Mouse (Mus musculus) intestine, embryonic 16.5 days (tissue): Measurements from ENCODE around the gene Ankrd13d. TPM values are rescaled to one million over a fixed set of nuclear protein-coding genes. Genes with fewer than 3 reads are reported as not detected.

Experiments
- ATAC-seq: fragments of 200-750 bp; cut with Nextera tagmentation; 2 replicates; pipeline ENCODE4 v1.8.0; 2017; ENCODE audit warnings: moderate TSS enrichment, moderate library complexity
- H3K27ac ChIP-seq: fragments of 300-500 bp; sonication (generic); 2 replicates; pipeline ENCODE4 v1.5.1; 2014; ENCODE audit warnings: mild to moderate bottlenecking, low read length
- H3K27me3 ChIP-seq: fragments of 300-500 bp; sonication (generic); replicated peaks from 2 replicates; pipeline ENCODE4 v1.6.1; 2014; ENCODE audit warnings: low read length, control low read depth, mixed read lengths; ENCODE audit not compliant: control insufficient read depth, insufficient read depth
- H3K36me3 ChIP-seq: fragments of 300-500 bp; sonication (generic); 2 replicates; pipeline ENCODE4 v1.6.1; 2014; ENCODE audit warnings: low read length, control low read depth; ENCODE audit not compliant: control insufficient read depth, insufficient read depth
- H3K4me1 ChIP-seq: fragments of 300-500 bp; sonication (generic); 2 replicates; pipeline ENCODE4 v1.6.1; 2014; ENCODE audit warnings: low read length, control low read depth, mixed read lengths; ENCODE audit not compliant: control insufficient read depth, insufficient read depth
- H3K4me2 ChIP-seq: fragments of 300-500 bp; sonication (generic); 2 replicates; pipeline ENCODE4 v1.6.1; 2014; ENCODE audit warnings: low read depth, low read length, control low read depth
- H3K4me3 ChIP-seq: fragments of 300-500 bp; sonication (generic); 2 replicates; pipeline ENCODE4 v1.5.1; 2014; ENCODE audit warnings: mild to moderate bottlenecking, low read length
- H3K9ac ChIP-seq: fragments of 300-500 bp; sonication (generic); 2 replicates; pipeline ENCODE4 v1.6.1; 2014; ENCODE audit warnings: low read depth, low read length
- H3K9me3 ChIP-seq: fragments of 300-500 bp; sonication (generic); 2 replicates; pipeline ENCODE4 v1.6.1; 2016; ENCODE audit warnings: low read length, control low read depth; ENCODE audit not compliant: control insufficient read depth
- WGBS: fragments of 180-500 bp; shearing (Covaris S2); extraction: QIAGEN DNeasy Blood & Tissue Kit; methylation state at CpG from one replicate; pipeline ENCODE4 v1.1.7; 2014; 5-methylcytosine and 5-hydroxymethylcytosine counted together
- polyA plus RNA-seq: library from polyadenylated mRNA; unstranded; fragments of >200 nt; fragmentation: Nextera tagmentation; extraction: Ambion mirVana; gene quantifications from 2 replicates; pipeline ENCODE4 v1.2.1, GENCODE M21; 2015

The Ankrd13d gene
- polyA plus RNA-seq, 1 experiment from 2014 or later: 4.6 TPM

GRCm38 (mm10) chr19:4270972-4271371, 12.0 kb downstream of the Ankrd13d start:
- no peak overlapping the region for H3K27ac ChIP-seq
- WGBS: 94% methylated on average over 11 of the region's 11 CpGs
- no peak overlapping the region for H3K4me3 ChIP-seq
- no peak overlapping the region for H3K4me2 ChIP-seq
- H3K4me1 ChIP-seq: peaks cover 12% of the 10 kb centered on the region
- H3K9ac ChIP-seq: no peak overlapping the region
- no peak for ATAC-seq
- H3K36me3 ChIP-seq: no peaks in the 10 kb centered on the region
- H3K9me3 ChIP-seq: 0 out of 2 replicates have a peak, but pooled peaks cover 4% of the 10 kb centered on the region
- H3K27me3 ChIP-seq: no peaks in the 10 kb centered on the region

- Histone ChIP-seq H3K36me3 (no peaks in the 10 kb centered on the region), H3K9ac (no peak overlapping the region), H3K4me3 (no peak overlapping the region), H3K27ac (no peak overlapping the region), H3K9me3 (no peaks in the 10 kb centered on the region), H3K4me1 (peaks cover 12% of the 10 kb centered on the region), H3K4me2 (no peak overlapping the region), H3K27me3 (no peaks in the 10 kb centered on the region)
- 70% methylated on average over 6 of the region's 6 CpGs for WGBS
- ATAC-seq: no peak
Observed at GRCm38 (mm10) chr19:4270187-4270586, 12.8 kb downstream of the Ankrd13d start.

- peak within 1 kb of the TSS; percentile 76 for H3K9ac ChIP-seq
- peak within 1 kb of the TSS; percentile 60 for H3K4me3 ChIP-seq
- WGBS: 5% methylated on average over 46 of the region's 46 CpGs
- H3K4me2 ChIP-seq: peak within 1 kb of the TSS; percentile 66
- H3K36me3 ChIP-seq: no peaks in the 10 kb centered on the region
- peaks cover 12% of the 10 kb centered on the region for H3K4me1 ChIP-seq
- no peaks in the 10 kb centered on the region for H3K9me3 ChIP-seq
- ATAC-seq: peak; percentile 99
- no peaks in the 10 kb centered on the region for H3K27me3 ChIP-seq
- peak within 1 kb of the TSS; percentile 39 for H3K27ac ChIP-seq
Observed at GRCm38 (mm10) chr19:4268566-4269361, 14.2 kb downstream of the Ankrd13d start, which contains the start of gene Ssh3. Gene Ssh3, minus strand, starts transcription at chr19:4269180.

GRCm38 (mm10) chr19:4265956-4266355, 17.0 kb downstream of the Ankrd13d start:
- H3K27me3 ChIP-seq: no peaks in the 10 kb centered on the region

GRCm38 (mm10) chr19:4264171-4264780, 18.7 kb downstream of the Ankrd13d start:
- no peak overlapping the region for H3K4me2 ChIP-seq
- no peak overlapping the region for H3K9ac ChIP-seq
- no peak overlapping the region for H3K4me3 ChIP-seq
- H3K9me3 ChIP-seq: no peaks in the 10 kb centered on the region
- no peak overlapping the region for H3K27ac ChIP-seq
- H3K4me1 ChIP-seq: peaks cover 15% of the 10 kb centered on the region
- WGBS: 90% methylated on average over 6 of the region's 6 CpGs
- ATAC-seq: no peak
- H3K36me3 ChIP-seq: no peaks in the 10 kb centered on the region
- no peaks in the 10 kb centered on the region for H3K27me3 ChIP-seq

More at GRCm38 (mm10) chr19:4265956-4266355, 17.0 kb downstream of the Ankrd13d start:
- WGBS: 65% methylated on average over 4 of the region's 4 CpGs
- peaks cover 16% of the 10 kb centered on the region for H3K4me1 ChIP-seq
- H3K36me3 ChIP-seq: no peaks in the 10 kb centered on the region
- no peak overlapping the region for H3K9ac ChIP-seq
- H3K27ac ChIP-seq: no peak overlapping the region
- no peaks in the 10 kb centered on the region for H3K9me3 ChIP-seq
- H3K4me2 ChIP-seq: no peak overlapping the region
- no peak overlapping the region for H3K4me3 ChIP-seq
- ATAC-seq: no peak

- ATAC-seq: no peak
- Histone ChIP-seq H3K4me2 (no peak overlapping the region), H3K27me3 (no peaks in the 10 kb centered on the region), H3K9ac (no peak overlapping the region), H3K4me1 (peaks cover 10% of the 10 kb centered on the region), H3K36me3 (no peaks in the 10 kb centered on the region), H3K27ac (no peak overlapping the region), H3K9me3 (no peaks in the 10 kb centered on the region), H3K4me3 (no peak overlapping the region)
- WGBS: 58% methylated on average over 14 of the region's 14 CpGs
Observed at GRCm38 (mm10) chr19:4263702-4264101, 19.2 kb downstream of the Ankrd13d start.

GRCm38 (mm10) chr19:4262756-4263155, 20.2 kb downstream of the Ankrd13d start:
- Histone ChIP-seq H3K4me2 (no peak overlapping the region), H3K9me3 (no peaks in the 10 kb centered on the region), H3K4me1 (peaks cover 10% of the 10 kb centered on the region), H3K9ac (no peak overlapping the region), H3K36me3 (no peaks in the 10 kb centered on the region), H3K4me3 (no peak overlapping the region), H3K27ac (peak overlapping the region; percentile 4; the same call in 1 of the 2 replicates), H3K27me3 (no peaks in the 10 kb centered on the region)
- WGBS: 71% methylated on average over 6 of the region's 6 CpGs
- no peak for ATAC-seq

- 42% methylated on average over 8 of the region's 8 CpGs for WGBS
- no peak for ATAC-seq
- peak overlapping the region; percentile 45; the same call in 1 of the 2 replicates for H3K27ac ChIP-seq
- H3K4me3 ChIP-seq: no peak overlapping the region
- H3K36me3 ChIP-seq: no peaks in the 10 kb centered on the region
- no peaks in the 10 kb centered on the region for H3K27me3 ChIP-seq
- H3K4me2 ChIP-seq: no peak overlapping the region
- peaks cover 9% of the 10 kb centered on the region for H3K4me1 ChIP-seq
- no peak overlapping the region for H3K9ac ChIP-seq
- no peaks in the 10 kb centered on the region for H3K9me3 ChIP-seq
Observed at GRCm38 (mm10) chr19:4261038-4261698, 21.8 kb downstream of the Ankrd13d start.

GRCm38 (mm10) chr19:4257897-4258252, 25.1 kb downstream of the Ankrd13d start:
- Histone ChIP-seq H3K9ac (peak overlapping the region; percentile 27), H3K27me3 (no peaks in the 10 kb centered on the region), H3K27ac (0 out of 2 replicates have a peak overlapping the region, but pooled peaks have one; percentile 12), H3K4me2 (peak overlapping the region; percentile 51), H3K4me1 (peaks cover 6% of the 10 kb centered on the region), H3K4me3 (peak overlapping the region; percentile 30), H3K9me3 (no peaks in the 10 kb centered on the region), H3K36me3 (no peaks in the 10 kb centered on the region)
- WGBS: 23% methylated on average over 12 of the region's 12 CpGs
- ATAC-seq: no peak; the same call in 1 of the 2 replicates
